Mouse (Mus musculus): ENCODE data around the gene Nrxn2.

Gene Nrxn2

GRCm38 (mm10) chr19:6474706-6475105, 56.2 kb downstream of the Nrxn2 start:
- H3K27me3 ChIP-seq (ENCODE audit: insufficient read depth, low read length), result no peaks in the 10 kb centered on the region; the same call in 1 of the 2 replicates
- H3K4me1 ChIP-seq (replicated peaks; ENCODE audit: low read depth, low read length), result peaks cover 59% of the 10 kb centered on the region
- H3K36me3 ChIP-seq (ENCODE audit: insufficient read depth, low read length), result peaks cover 6% of the 10 kb centered on the region; the same call in 1 of the 2 replicates
- no peaks in the 10 kb centered on the region for H3K9me3 ChIP-seq (ENCODE audit: low read length)
- no peak for TF ChIP-seq CTCF (conservative IDR thresholded peaks at IDR 0.05; ENCODE audit: low read length)
- no peak for TF ChIP-seq NANOG (IDR thresholded peaks at IDR 0.05; ENCODE audit: borderline replicate concordance, low read length)
- TF ChIP-seq POU5F1 (IDR thresholded peaks at IDR 0.05; ENCODE audit: borderline replicate concordance, low read length), result no peak
- H3K4me3 ChIP-seq (replicated peaks; ENCODE audit: low read length), result peak overlapping the region; percentile 17; the same call in 1 of the 2 replicates

DNA sequence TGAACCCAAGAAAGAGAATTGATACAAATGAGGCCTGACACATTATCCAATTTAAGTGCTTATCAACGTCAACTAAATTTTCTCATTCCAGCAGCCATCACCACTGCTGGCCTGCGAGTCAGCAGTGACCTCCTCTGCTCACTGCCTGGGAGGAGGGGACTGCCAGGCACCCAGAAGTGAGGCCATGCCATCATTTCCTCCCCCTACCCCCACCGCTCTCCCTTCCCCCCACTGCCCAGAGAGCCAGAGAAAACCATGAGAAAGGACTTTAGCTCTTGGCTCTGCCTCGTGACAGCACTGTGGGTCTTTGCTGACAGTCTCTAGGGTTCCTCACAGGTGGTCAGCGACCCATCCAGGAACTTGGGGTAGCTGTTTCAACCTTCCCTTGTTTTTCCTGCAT, 56.6 kb downstream of the Nrxn2 start:
- no peak for TF ChIP-seq CTCF (conservative IDR thresholded peaks at IDR 0.05; ENCODE audit: low read length)
- no peak for TF ChIP-seq NANOG (IDR thresholded peaks at IDR 0.05; ENCODE audit: borderline replicate concordance, low read length)
- TF ChIP-seq POU5F1 (IDR thresholded peaks at IDR 0.05; ENCODE audit: borderline replicate concordance, low read length), result no peak
- Histone ChIP-seq H3K27me3 (ENCODE audit: insufficient read depth, low read length) (no peaks in the 10 kb centered on the region; the same call in 1 of the 2 replicates), H3K4me3 (replicated peaks; ENCODE audit: low read length) (peak overlapping the region; percentile 17; the same call in 1 of the 2 replicates), H3K36me3 (ENCODE audit: insufficient read depth, low read length) (peaks cover 6% of the 10 kb centered on the region; the same call in 1 of the 2 replicates), H3K9me3 (ENCODE audit: low read length) (no peaks in the 10 kb centered on the region), H3K4me1 (replicated peaks; ENCODE audit: low read depth, low read length) (peaks cover 54% of the 10 kb centered on the region)

GRCm38 (mm10) chr19:6477007-6477406, 58.5 kb downstream of the Nrxn2 start:
- Histone ChIP-seq H3K36me3 (ENCODE audit: insufficient read depth, low read length) (peaks cover 8% of the 10 kb centered on the region; the same call in 1 of the 2 replicates), H3K4me3 (replicated peaks; ENCODE audit: low read length) (no peak overlapping the region), H3K27me3 (ENCODE audit: insufficient read depth, low read length) (no peaks in the 10 kb centered on the region; the same call in 1 of the 2 replicates), H3K9me3 (ENCODE audit: low read length) (no peaks in the 10 kb centered on the region), H3K4me1 (replicated peaks; ENCODE audit: low read depth, low read length) (peaks cover 50% of the 10 kb centered on the region)
- TF ChIP-seq POU5F1 (IDR thresholded peaks at IDR 0.05; ENCODE audit: borderline replicate concordance, low read length), result no peak

GRCm38 (mm10) chr19:6478566-6478965, 60.0 kb downstream of the Nrxn2 start:
- Histone ChIP-seq H3K36me3 (ENCODE audit: insufficient read depth, low read length) (peaks cover 12% of the 10 kb centered on the region; the same call in 1 of the 2 replicates), H3K9me3 (ENCODE audit: low read length) (no peaks in the 10 kb centered on the region), H3K4me1 (replicated peaks; ENCODE audit: low read depth, low read length) (peaks cover 34% of the 10 kb centered on the region), H3K4me3 (replicated peaks; ENCODE audit: low read length) (no peak overlapping the region), H3K27me3 (ENCODE audit: insufficient read depth, low read length) (peaks cover 3% of the 10 kb centered on the region; the same call in 1 of the 2 replicates)
- TF ChIP-seq POU5F1 (IDR thresholded peaks at IDR 0.05; ENCODE audit: borderline replicate concordance, low read length), result no peak

GRCm38 (mm10) chr19:6482886-6483285, 64.4 kb downstream of the Nrxn2 start:
- H3K4me1 ChIP-seq (replicated peaks; ENCODE audit: low read depth, low read length), result peaks cover 14% of the 10 kb centered on the region
- H3K4me3 ChIP-seq (replicated peaks; ENCODE audit: low read length), result no peak overlapping the region
- no peaks in the 10 kb centered on the region for H3K9me3 ChIP-seq (ENCODE audit: low read length)
- peaks cover 7% of the 10 kb centered on the region; the same call in 1 of the 2 replicates for H3K27me3 ChIP-seq (ENCODE audit: insufficient read depth, low read length)
- no peak for TF ChIP-seq NANOG (IDR thresholded peaks at IDR 0.05; ENCODE audit: borderline replicate concordance, low read length)
- no peak for TF ChIP-seq CTCF (conservative IDR thresholded peaks at IDR 0.05; ENCODE audit: low read length)
- no peak for TF ChIP-seq POU5F1 (IDR thresholded peaks at IDR 0.05; ENCODE audit: borderline replicate concordance, low read length)
- 0 out of 2 replicates have a peak, but pooled peaks cover 6% of the 10 kb centered on the region for H3K36me3 ChIP-seq (ENCODE audit: insufficient read depth, low read length)

DNA sequence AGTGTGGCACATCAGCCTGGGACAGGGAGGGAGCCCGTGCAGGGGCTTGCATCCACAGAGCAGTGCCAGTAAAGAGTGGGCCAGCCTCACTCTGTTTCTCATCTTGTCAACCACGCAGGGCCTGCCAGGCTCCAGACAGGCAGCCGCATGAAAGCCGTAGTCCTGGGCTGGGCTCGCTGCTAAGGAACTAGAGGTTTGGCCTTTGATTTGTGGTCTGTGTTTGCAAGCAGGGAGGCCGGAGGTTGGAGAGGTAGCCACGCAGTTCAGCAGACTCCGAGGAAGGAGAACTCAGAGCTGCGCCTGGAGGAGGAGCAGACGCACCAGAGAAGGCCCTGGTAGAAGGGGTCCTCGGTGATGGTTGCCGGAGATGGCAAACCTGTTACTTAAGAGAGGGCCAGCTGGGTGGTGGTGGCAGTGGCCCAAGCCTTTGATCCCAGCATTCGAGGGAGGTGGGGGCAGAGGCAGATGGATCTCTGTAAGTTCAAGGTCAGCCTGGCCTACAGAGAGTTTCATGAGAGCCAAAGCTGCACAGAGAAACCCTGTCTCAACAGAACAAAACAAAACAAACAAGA, 66.6 kb downstream of the Nrxn2 start:
- H3K9me3 ChIP-seq (ENCODE audit: low read length), result no peaks in the 10 kb centered on the region
- H3K27me3 ChIP-seq (ENCODE audit: insufficient read depth, low read length), result peaks cover 13% of the 10 kb centered on the region
- H3K4me3 ChIP-seq (replicated peaks; ENCODE audit: low read length), result no peak overlapping the region
- TF ChIP-seq CTCF (conservative IDR thresholded peaks at IDR 0.05; ENCODE audit: low read length), result no peak
- TF ChIP-seq NANOG (IDR thresholded peaks at IDR 0.05; ENCODE audit: borderline replicate concordance, low read length), result no peak
- no peak for TF ChIP-seq POU5F1 (IDR thresholded peaks at IDR 0.05; ENCODE audit: borderline replicate concordance, low read length)
- peaks cover 19% of the 10 kb centered on the region for H3K4me1 ChIP-seq (replicated peaks; ENCODE audit: low read depth, low read length)
- H3K36me3 ChIP-seq (ENCODE audit: insufficient read depth, low read length), result 0 out of 2 replicates have a peak, but pooled peaks cover 6% of the 10 kb centered on the region

DNA sequence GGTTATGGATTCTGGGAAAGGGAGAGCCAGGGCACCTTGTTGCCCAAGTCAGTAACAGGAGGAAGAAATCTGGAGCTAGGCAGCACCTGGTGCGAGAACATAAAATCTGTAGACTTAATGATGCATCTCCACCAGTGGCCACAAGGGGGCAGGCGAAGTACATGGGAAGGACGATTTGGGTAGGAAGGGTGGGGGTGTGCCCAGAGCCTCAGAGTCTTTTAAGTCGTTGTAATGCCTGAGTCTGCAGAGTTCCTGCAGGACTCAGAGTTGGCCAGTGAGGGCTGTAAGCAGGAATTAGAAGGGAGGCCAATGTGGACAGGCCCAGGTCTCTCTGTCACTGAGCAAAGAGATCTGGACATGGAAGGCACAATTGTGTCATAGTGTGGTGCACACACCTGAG, 70.5 kb downstream of the Nrxn2 start:
- Histone ChIP-seq H3K9me3 (ENCODE audit: low read length) (no peaks in the 10 kb centered on the region), H3K27me3 (ENCODE audit: insufficient read depth, low read length) (peaks cover 45% of the 10 kb centered on the region), H3K4me3 (replicated peaks; ENCODE audit: low read length) (no peak overlapping the region), H3K4me1 (replicated peaks; ENCODE audit: low read depth, low read length) (peaks cover 16% of the 10 kb centered on the region), H3K36me3 (ENCODE audit: insufficient read depth, low read length) (no peaks in the 10 kb centered on the region)
- no peak for TF ChIP-seq POU5F1 (IDR thresholded peaks at IDR 0.05; ENCODE audit: borderline replicate concordance, low read length)
- peak; percentile 84 for TF ChIP-seq CTCF (conservative IDR thresholded peaks at IDR 0.05; ENCODE audit: low read length)

DNA sequence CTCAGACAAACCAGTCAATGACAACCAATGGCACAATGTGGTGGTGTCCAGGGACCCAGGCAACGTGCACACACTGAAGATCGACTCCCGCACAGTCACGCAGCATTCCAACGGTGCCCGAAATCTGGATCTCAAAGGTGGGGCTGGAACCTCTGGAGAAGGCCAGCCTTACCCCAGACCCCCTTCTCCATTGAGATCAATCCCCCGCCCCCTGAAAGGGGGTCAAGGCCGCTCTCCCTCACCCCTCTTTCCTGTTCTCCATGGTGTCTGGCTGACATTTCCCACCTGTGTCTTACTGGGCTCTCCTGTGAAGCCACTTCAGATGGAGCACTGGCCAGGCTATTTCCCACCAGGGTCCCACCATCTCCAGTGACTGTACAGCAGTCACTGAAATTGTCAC, 73.0 kb downstream of the Nrxn2 start:
- Histone ChIP-seq H3K36me3 (ENCODE audit: insufficient read depth, low read length) (no peaks in the 10 kb centered on the region), H3K4me3 (replicated peaks; ENCODE audit: low read length) (no peak overlapping the region), H3K27me3 (ENCODE audit: insufficient read depth, low read length) (peaks cover 70% of the 10 kb centered on the region), H3K9me3 (ENCODE audit: low read length) (no peaks in the 10 kb centered on the region), H3K4me1 (replicated peaks; ENCODE audit: low read depth, low read length) (peaks cover 38% of the 10 kb centered on the region)
- TF ChIP-seq POU5F1 (IDR thresholded peaks at IDR 0.05; ENCODE audit: borderline replicate concordance, low read length) (no peak), NANOG (IDR thresholded peaks at IDR 0.05; ENCODE audit: borderline replicate concordance, low read length) (no peak), CTCF (conservative IDR thresholded peaks at IDR 0.05; ENCODE audit: low read length) (no peak)

GRCm38 (mm10) chr19:6492124-6492523, 73.6 kb downstream of the Nrxn2 start:
- Histone ChIP-seq H3K4me3 (replicated peaks; ENCODE audit: low read length) (0 out of 2 replicates have a peak overlapping the region, but pooled peaks have one; percentile 32), H3K27me3 (ENCODE audit: insufficient read depth, low read length) (peaks cover 76% of the 10 kb centered on the region), H3K36me3 (ENCODE audit: insufficient read depth, low read length) (no peaks in the 10 kb centered on the region), H3K4me1 (replicated peaks; ENCODE audit: low read depth, low read length) (peaks cover 42% of the 10 kb centered on the region), H3K9me3 (ENCODE audit: low read length) (no peaks in the 10 kb centered on the region)
- TF ChIP-seq CTCF (conservative IDR thresholded peaks at IDR 0.05; ENCODE audit: low read length) (peak; percentile 90), NANOG (IDR thresholded peaks at IDR 0.05; ENCODE audit: borderline replicate concordance, low read length) (0 out of 2 replicates have a peak, but pooled peaks have one; percentile 3), POU5F1 (IDR thresholded peaks at IDR 0.05; ENCODE audit: borderline replicate concordance, low read length) (no peak)

All from E14TG2a.4 (cell line).